15 mouse cellular contexts compared by ENCODE assay signal in the genomic region with DNA sequence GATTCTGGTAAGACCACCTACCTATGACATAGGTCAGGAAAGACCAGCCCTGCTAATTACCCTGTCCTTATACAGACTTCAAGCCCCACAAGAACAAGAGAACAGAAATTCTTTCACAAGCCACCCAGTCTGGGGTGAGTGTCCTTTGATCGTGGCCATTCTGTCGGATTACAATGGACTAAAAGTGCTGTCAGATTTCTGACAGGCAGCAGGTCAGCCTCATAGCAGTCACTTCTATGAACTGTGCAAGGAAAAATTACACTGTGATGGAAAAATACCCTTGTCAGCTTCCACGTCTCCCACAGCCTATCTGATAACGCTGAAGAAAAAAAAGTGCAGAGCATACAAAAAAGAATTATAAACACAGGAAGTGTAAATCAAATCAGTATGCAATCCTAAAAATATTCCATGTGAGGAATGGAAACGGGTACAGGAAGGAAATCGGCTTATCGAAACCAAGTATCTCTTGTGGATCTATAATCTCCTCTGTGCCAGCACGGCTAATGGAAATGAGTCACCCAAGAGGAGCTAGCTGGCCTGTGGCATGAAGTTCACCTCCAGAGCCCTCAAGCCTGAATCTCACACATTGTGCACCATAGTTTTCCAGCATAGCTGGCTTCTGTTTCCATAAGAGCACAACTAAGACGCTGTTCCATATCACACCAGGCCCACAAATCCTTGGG.
DNase-seq lines count a peak whose midpoint lies in the region; ATAC-seq and TF ChIP-seq lines count a peak whose summit lies in the region.
"Had no signal": no experiment of that assay in that cellular context is flagged by ENCODE, and none has a peak within 500 bp of the region (broad histone marks: within the 10 kb centered on the region; RNA-seq: fewer than 3 reads in every experiment).

No protein-coding gene starts in this region.

- no peaks in the 10 kb centered on the region for H3K9me3 ChIP-seq in heart, postnatal 0 days (replicated peaks; ENCODE audit: control insufficient read depth, low read length)
- no peaks in the 10 kb centered on the region for H3K9me3 ChIP-seq in limb, embryonic 13.5 days
- H3K9me3 ChIP-seq: forebrain, embryonic 15.5 days had no signal

- no peak for TF ChIP-seq CTCF in heart, postnatal 0 days (IDR thresholded peaks at IDR 0.05; ENCODE audit: low read depth)
- no peak for TF ChIP-seq CTCF in liver, adult 2 months (IDR thresholded peaks at IDR 0.05; ENCODE audit: low read depth, low read length)

- no peak for TF ChIP-seq POLR2A in liver, adult 2 months (IDR thresholded peaks at IDR 0.05; ENCODE audit: extremely low read depth, insufficient read depth, low read length)

- H3K4me2 ChIP-seq in heart, postnatal 0 days (ENCODE audit: low read depth, low read length), result no peak overlapping the region
- no peak overlapping the region for H3K4me2 ChIP-seq in limb, embryonic 13.5 days (replicated peaks)
- H3K4me2 ChIP-seq: forebrain, embryonic 15.5 days had no signal

- 44% methylated on average over 9 of the region's 9 CpGs for WGBS in heart, postnatal 0 days
- WGBS in liver, adult 2 months, result 72% methylated on average over 9 of the region's 9 CpGs
- WGBS in limb, embryonic 13.5 days, result 82% methylated on average over 9 of the region's 9 CpGs

- no peak overlapping the region for H3K4me3 ChIP-seq in heart, postnatal 0 days (ENCODE audit: low read depth, low read length)
- H3K4me3 ChIP-seq in liver, adult 2 months (ENCODE audit: insufficient read depth, low read depth, low read length), result no peak overlapping the region
- no peak overlapping the region for H3K4me3 ChIP-seq in limb, embryonic 13.5 days
- H3K4me3 ChIP-seq: forebrain, embryonic 15.5 days; gastrocnemius, adult 2 months had no signal

- TF ChIP-seq EP300 in heart, postnatal 0 days (IDR thresholded peaks at IDR 0.05; ENCODE audit: low read depth), result no peak

- peak overlapping the region; percentile 41 for H3K27ac ChIP-seq in heart, postnatal 0 days (ENCODE audit: low read depth)
- peak overlapping the region; percentile 65 for H3K27ac ChIP-seq in liver, adult 2 months (replicated peaks; ENCODE audit: insufficient read depth, low read depth, low read length)
- H3K27ac ChIP-seq in limb, embryonic 13.5 days, result peak overlapping the region; percentile 10; the same call in 1 of the 2 replicates
- H3K27ac ChIP-seq: forebrain, embryonic 15.5 days; gastrocnemius, adult 2 months; macrophage had no signal

- H3K79me2 ChIP-seq in liver, adult 2 months (ENCODE audit: control insufficient read depth, insufficient read depth, low read length), result no peaks in the 10 kb centered on the region

- H3K9ac ChIP-seq in heart, postnatal 0 days (replicated peaks; ENCODE audit: low read depth, low read length), result no peak overlapping the region
- no peak overlapping the region for H3K9ac ChIP-seq in liver, adult 2 months (ENCODE audit: low read depth, low read length)
- H3K9ac ChIP-seq in limb, embryonic 13.5 days, result no peak overlapping the region
- H3K9ac ChIP-seq: forebrain, embryonic 15.5 days had no signal

- H3K4me1 ChIP-seq in heart, postnatal 0 days (ENCODE audit: control insufficient read depth, insufficient read depth), result peaks cover 21% of the 10 kb centered on the region
- H3K4me1 ChIP-seq in liver, adult 2 months (ENCODE audit: control insufficient read depth, insufficient read depth, low read length), result peaks cover 10% of the 10 kb centered on the region
- peaks cover 17% of the 10 kb centered on the region for H3K4me1 ChIP-seq in limb, embryonic 13.5 days

- DNase-seq in heart, postnatal 0 days (ENCODE audit: low spot score), result no peak
- DNase-seq in heart, adult 11 months, result no peak
- DNase-seq in liver, adult 2 months (ENCODE audit: extremely low read depth, low read depth, low spot score), result no peak
- DNase-seq in liver (no peak), NIH3T3 (ENCODE audit: low read depth) (peak; percentile 20)
- DNase-seq in cerebellum, postnatal 36 days, result no peak
- DNase-seq: cerebellum, adult 11 months; gastrocnemius, adult 2 months; heart, postnatal 4 days; midbrain, embryonic 14.5 days; right cerebral cortex, postnatal 14 days; thymus, adult 2 months had no signal

- H3K27me3 ChIP-seq in heart, postnatal 0 days (ENCODE audit: control insufficient read depth, insufficient read depth, low read length), result no peaks in the 10 kb centered on the region
- no peaks in the 10 kb centered on the region for H3K27me3 ChIP-seq in liver, adult 2 months (ENCODE audit: control insufficient read depth, insufficient read depth, low read length)
- no peaks in the 10 kb centered on the region for H3K27me3 ChIP-seq in limb, embryonic 13.5 days
- H3K27me3 ChIP-seq: forebrain, embryonic 15.5 days had no signal

- ATAC-seq in heart, postnatal 0 days (ENCODE audit: insufficient read depth, low read depth), result no peak
- ATAC-seq in limb, embryonic 13.5 days (ENCODE audit: low FRiP score, low read depth), result no peak
- ATAC-seq: forebrain, embryonic 15.5 days had no signal

- H3K36me3 ChIP-seq in heart, postnatal 0 days (replicated peaks; ENCODE audit: control insufficient read depth, insufficient read depth, low read length), result peaks cover 8% of the 10 kb centered on the region; the same call in 1 of the 2 replicates
- H3K36me3 ChIP-seq in liver, adult 2 months (ENCODE audit: control insufficient read depth, insufficient read depth, low read length), result no peaks in the 10 kb centered on the region; the same call in 1 of the 2 replicates
- H3K36me3 ChIP-seq in limb, embryonic 13.5 days, result peaks cover 94% of the 10 kb centered on the region
- H3K36me3 ChIP-seq: forebrain, embryonic 15.5 days had no signal

Comparison
In these comparisons a context has a peak if more than half of its experiments do, and no peak if none do; other contexts are left out.
1. H3K27ac ChIP-seq: peak in every context shown above with its lines; median percentile 65 in liver, adult 2 months; 41 in heart, postnatal 0 days; 10 in limb, embryonic 13.5 days.